Mouse (Mus musculus) heart, adult 18-20 months (tissue): ENCODE results near the gene Elavl3. TPM values are rescaled to one million over a fixed set of nuclear protein-coding genes. Genes with fewer than 3 reads are reported as not detected.

Experiments used
- DNase-seq, 2 experiments: peaks; one replicate each; pipeline ENCODE4 v3.0.0; 2021 to 2022; ENCODE audit warnings: mixed read lengths in 1 of 2
- total RNA-seq, 2 experiments: library from RNA; stranded (reverse); gene quantifications; 2 replicates each; pipeline ENCODE4 v1.2.3; 2021

Gene Elavl3
- total RNA-seq, 2 experiments from 2014 or later, result 0.26 TPM; not detected in 1

DNA sequence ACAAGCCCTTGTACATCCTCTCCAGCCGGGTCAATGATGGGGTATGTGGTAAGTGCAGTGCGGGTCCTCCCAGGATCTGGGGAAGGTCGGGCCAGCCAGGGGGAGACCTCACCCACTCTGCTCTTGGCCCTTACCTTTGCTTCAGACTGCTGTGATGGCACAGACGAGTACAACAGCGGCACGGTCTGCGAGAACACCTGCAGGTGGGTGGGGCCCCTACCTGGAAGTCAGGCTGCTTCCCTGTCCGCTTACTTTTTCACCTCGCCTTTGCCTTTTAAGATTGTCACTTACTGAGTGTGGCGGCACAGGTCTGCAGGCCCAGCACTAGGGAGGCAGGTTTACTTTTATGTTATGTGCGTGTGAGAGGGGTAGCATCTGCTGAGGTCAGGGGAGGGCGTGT, 47.3 kb downstream of the Elavl3 start:
- no peak for DNase-seq

DNA sequence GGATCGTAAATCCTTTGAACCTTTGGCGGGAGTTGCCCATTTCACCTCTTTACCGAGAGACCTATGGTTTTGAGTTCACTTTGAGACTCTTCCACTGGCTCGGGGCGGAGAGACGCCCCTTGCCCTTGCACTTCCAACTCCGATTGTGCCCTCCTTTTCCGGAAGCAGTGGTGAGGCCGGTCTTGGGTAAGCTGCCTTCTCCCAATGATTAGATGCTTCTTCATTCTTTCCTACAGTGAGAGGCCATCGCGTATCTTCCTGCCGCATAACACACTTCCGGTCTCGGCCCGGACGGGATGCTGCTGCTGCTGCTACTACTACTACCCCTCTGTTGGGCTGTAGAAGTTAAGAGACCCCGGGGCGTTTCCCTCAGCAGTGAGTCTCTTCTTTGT, 48.7 kb downstream of the Elavl3 start:
- no peak for DNase-seq

DNA sequence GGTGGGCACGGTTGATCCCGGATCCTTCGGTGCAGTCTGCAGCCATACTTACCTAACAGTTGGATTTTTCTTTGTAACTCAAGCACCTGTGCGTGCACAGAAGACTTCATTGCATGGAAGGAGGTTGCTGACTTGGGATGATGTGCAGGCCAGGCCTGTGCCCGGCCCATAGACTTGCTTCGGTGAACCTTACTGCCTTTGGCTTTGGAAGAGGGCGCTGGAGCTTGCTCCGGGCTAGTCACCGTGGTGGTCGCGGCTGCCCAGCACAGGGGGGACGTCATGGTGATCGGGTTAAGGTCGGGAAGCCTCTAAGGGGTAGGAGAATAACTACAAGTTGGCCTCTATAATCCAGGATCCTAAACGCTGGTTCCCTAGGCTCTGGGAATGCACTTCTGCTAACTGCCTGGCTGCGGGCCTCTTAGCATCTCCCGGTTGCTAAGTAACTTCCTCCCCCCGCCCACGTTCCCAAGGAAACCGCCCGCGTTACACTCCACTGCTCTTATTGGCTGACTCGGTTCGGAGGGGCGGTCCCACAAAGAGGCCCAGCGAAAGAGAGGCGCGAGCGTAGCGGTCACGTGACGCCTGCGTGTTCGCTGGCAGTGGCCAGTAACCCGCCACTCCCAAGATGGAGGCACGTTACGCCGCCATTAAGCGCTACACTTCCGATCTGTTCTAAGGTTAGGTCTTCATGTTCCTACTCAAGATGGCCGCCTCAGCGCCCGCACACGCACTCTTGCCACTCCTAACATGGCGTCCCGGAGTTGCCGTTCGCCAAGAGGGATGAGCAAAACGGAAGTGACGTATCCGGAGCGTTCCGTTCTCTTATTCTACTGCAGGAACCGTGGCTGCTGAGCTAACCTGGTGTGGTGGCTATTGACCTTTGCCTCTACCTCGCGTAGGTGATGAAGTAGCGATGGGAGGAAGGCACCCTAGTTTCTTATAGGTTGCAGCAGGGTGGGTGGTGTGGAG, 49.3 kb downstream of the Elavl3 start, which contains the start of the genes Ccdc151 and Prkcsh:
Gene Ccdc151, minus strand, starts transcription at position 441 of the 969 bp plus-strand sequence.
Gene Prkcsh, plus strand, starts transcription at position 613 of the 969 bp plus-strand sequence.
- peak; percentile 99 to 100 for DNase-seq

DNA sequence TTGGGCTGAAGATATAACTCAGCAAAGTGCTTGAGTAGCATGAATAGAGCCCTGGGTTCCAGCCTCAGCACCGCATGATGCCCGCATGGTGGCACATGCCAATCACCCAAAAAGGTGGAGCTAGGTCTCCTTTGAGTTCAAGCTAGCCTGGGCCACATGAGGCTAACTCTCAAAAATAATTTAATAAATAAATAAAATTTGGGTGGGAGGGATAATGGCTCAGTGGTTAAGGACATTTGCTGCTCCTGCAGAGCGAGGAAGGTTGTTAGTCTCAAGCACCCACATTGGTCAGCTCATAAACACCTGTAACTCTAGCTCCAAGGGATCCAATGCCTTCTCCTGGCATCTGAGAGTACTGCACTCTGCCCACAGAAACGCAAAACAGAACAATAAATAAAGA, 50.2 kb downstream of the Elavl3 start:
- no peak for DNase-seq

DNA sequence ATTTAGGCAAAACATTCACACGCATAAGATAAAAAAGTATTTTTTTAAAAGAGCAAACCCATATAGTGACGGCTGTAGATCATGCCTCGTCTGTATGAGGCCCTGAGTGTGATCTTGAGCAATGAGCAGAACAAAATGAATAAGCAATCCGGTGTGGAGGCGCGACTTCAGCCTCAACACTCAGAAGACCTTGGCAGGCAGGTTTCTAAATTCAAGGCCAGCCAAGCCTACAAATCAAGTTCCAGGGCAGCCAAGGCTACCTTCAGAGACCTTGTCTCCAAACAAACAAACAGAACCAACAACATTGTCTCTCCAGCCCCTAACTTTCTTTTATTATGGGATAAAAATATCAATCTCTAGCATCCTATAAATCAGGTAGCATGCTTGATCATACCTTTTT, 51.5 kb downstream of the Elavl3 start:
- DNase-seq, result no peak

DNA sequence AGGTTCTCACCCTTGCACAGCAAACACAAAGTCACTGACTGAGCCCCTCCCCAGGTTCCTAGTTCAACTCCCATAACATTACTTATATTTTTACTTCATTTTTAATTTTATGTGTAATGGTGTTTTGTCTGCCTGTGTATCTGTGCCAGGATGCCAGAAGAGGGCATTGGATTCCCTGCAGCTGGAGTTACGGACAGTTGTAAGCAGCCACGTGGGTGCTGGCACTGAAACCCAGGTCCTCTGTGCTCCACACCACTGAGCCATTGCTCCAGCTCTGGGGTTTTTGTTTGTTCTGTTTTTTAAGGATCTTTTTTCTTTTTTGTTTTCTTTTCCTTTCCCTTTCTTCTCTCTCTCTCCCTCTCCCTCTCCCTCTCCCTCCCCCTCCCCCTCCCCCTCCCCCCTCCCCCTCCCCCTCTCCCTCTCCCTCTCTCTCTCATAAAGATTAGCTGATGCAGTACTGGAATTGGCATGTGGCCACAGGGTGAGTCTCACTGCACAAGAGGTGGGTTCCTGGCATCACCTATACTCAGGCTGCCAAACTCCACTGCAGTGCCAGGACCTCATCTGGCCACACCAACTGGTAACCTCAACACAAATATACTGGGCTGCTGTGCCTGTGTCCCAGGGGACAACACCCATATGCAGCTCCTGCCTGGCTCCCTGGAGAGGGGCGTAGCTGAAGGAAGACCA, 55.5 kb downstream of the Elavl3 start:
- DNase-seq, result no peak

DNA sequence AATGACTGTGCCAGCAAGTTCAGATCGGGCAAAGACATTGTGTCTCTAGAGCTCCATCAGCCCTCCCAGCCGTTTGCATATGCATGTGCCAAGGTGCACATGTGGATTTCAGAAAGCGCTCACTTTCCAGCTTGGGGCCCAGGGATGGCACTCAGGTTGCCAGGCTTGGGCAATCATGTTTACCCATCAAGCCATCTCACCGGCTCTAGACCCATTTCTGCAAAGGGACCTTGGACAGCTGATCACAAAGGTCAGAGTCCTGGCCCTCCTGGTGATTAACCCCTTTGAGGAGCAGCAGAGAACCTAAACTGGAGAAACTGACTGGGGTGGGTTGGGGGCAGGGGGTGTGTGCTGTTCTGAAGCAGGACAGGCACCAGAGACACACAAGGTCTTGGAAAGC, 59.6 kb downstream of the Elavl3 start:
- no peak for DNase-seq

DNA sequence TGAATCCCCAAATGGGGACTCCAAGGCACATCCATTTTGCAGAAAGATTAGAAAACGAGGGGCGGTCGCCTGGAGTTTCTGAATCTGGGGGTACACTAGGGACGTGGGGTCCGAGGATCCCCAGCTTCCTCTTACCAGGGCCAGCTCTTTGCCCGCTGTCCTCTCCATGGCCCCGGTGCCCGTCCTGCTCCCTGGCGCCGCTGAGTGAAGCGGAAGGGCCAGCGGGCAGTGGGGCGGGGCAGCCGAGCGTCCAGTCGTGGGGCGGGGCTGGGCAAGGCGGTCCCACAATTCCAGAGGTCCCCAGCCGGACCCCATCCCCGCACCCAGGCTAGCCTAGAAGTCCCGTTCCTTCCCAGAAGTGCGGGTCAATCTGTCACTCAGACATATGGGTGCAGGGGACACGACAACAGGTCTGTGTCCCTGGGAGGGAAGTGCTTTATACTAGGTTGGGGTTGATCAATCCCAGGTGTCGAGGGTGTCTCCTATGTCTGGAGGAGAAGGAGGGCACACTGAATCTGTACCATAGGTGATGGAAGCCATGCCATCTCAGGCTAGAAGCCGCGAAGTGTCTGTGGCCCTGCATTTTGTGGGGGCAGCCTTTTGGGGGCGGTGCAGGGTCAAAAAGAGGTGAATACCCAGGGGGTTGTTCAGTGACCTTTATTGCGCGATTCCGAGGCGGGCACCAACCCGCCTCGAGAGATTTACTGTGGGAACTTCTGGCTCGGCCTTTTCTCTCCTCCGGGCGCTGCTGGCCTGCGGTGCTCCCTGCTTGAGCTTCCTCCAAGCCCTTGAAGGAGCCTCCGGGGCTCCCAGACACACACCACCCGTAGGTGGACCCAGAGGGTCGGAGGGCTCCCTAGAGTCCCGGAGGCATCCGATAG, 62.4 kb downstream of the Elavl3 start, which contains the start of gene Rgl3:
Gene Rgl3, minus strand, starts transcription at position 217 of the 881 bp plus-strand sequence.
- DNase-seq, result peak; percentile 76 to 80

DNA sequence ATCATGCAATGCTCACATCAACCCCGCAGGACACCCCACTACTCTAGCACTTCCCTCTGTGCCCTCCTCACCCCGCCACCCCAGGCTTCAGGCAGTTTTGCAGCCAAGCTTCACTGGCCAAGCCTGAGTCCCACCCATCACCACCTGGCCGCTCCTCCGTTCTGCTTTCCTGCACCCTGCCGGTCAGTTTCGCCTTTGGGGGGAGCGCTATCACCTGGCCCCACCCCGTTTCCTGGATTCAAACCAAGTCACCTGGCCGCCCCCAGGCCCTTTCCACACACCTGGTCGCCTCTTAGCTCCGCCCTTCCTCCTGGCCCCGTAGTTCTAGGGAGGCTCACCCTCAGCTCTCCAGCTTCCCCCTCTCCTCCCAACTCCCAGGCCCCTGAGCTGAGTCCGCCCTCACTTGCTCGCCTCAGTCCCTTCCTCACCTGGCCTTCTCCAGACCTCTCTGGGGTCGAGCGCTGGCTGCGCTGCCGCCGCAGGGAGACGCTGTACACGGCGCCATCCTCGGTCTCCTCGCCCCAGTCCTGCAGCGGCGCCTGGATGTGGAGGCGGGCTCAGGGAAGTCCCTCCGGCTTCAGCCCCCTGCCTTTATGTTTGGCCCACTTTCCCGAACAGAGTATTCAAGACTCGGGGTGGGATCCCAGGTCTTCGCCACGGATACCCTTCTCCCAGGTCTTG, 63.3 kb downstream of the Elavl3 start:
- DNase-seq, result peak in 1 of 2 experiments; percentile 12

DNA sequence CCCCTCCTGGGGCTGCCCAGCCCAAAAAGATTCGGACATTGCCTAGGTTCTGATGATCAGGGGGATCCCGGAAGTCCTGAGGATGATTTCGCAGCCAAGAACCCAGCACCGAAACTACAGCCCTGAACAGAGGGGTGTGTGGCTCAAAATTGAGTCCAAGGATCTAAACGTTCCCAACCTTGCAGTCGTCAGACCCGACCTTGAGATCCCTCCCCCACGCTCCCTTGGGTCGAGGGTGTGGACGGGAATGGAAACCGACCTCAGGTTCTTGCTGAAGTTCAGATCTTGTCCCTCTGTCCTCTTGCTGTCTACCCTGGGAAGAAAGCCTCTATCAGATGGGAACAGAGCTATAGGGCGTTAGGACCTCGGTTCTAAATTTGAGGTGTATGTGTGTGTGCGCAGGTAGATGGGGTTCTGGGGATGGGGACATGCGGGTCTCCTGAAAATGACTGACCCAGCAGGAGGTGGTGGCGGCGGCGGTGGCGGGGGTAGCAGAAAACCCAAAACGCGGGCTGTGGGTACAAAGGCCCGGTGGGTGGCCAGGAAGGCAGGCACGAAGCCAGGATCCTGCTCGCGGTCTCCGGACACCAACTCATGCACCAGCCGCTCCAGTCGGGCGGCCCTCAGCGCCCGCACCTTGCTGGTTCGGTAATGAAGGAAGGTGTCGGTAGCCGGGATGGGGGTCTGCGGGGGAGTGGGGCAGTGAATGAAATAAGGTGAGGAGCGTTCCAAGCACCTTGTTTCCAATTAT, 64.1 kb downstream of the Elavl3 start:
- DNase-seq, result no peak

DNA sequence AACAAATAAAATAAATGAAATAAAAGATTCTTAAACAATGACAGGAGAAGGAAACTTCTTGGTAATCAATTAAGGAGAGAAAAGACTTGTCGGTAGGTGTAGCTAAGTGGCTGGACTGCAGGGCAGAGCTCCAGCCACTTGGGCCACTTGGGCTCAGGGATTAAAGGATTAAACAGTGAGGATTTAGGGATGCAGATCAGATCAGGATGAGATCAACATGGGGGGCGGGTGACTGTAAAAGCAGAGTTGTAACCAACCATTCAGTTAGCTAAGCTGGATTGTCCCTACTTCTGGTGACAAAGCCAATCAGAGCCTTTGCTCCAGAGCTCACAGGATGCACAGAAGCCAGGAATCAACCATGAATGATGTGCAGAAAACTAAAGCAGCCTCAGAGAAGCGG, 67.9 kb downstream of the Elavl3 start:
- DNase-seq, result no peak

DNA sequence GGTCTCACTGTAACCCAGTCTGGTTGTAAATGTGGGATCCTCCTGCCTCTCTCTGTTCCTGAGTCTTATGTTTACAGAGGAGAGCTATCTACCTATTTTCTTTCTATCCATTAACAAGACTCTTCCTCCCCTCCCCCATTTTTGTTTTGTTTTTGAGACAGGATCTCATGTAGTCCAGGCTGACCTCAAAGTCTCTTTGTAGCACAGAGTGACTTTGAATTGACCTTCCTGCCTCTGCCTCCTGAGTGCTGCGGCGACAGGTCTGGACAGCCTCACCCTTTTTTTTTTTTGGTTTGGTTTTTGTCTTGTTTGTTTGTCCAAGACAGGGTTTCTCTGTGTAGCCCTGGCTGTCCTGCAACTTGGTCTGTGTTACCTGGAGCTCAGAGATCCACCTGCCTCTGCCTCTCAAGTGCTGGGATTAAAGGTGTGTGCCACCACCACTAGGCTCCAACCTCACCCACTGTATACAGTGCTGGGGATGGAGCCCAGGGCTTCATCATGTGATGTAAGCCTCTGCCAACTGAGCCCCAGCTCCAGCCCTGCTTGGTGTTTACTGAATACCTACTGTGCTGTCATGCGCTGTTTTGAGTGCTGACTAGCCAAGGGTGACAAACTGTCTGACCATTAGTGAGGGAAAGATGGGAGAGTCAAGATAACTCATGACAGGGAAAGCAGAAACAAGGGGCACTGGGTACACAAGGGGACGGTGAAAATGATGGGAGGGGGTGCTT, 73.3 kb downstream of the Elavl3 start:
- DNase-seq, result no peak

DNA sequence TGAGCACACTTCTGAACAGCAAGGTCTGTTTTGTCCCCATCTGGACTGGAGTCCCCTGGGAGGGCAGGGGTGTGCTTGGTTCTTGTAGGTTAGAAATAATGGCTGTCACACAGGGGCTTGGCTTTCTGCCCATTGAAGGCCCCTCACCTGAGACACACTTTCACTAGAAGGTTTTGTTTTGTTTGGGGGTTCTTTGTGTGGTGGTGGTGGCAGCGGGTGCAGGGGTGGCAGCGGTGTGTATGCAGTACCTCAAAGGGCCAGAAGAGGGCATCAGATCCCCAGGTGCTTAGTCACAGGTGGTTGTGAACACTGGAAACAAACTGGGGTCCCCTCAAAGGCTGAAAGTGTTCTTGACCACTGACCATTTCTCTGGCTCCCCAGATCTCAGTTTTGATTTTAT, 73.9 kb downstream of the Elavl3 start:
- peak in 1 of 2 experiments; percentile 66 for DNase-seq

DNA sequence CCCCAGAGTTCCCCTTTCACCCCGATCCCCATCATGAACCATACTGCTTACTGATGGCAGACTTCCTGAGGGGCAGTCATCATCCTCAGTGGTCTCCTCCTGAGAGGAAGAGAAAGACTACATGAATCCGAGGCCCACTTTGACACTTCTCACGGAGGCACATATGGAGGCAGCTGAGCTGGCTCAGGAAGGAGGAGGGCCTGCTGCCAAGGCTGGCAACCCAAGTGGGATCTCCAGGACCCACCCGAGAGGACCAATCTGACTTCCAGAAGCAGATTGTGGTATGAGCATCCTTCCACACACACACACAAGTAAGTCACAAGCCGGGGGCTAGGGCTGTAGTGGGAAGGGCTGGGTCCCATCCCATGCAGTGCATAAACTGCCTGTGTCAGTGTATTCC, 74.5 kb downstream of the Elavl3 start:
- DNase-seq, result no peak

DNA sequence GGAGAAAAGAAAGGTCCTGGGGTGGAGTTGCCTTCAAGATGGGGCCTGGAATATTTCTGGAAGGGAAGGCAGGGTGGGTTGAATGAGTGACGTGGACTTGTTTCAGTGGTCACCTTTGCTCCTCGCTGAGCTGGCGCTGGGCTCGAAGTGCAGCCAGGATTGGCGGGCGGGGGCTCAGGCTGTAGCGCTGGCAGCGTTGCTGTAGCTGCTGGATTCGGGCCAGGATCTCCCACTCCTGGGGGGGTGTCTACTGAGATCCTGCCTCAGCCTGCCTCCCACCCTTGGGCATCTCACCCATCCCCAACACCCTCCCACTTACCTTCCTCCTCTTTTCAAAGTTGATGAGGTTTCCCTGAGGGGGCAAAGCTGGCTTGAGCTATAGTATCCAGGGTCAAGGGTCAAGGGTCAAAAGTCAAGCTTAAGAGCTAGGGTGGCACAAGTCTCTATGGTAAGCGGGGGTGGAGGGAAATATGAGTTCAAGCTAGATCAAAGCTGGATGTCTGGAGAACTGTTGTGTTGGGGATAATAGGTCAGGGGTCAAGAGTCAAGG, 75.1 kb downstream of the Elavl3 start:
- no peak for DNase-seq

DNA sequence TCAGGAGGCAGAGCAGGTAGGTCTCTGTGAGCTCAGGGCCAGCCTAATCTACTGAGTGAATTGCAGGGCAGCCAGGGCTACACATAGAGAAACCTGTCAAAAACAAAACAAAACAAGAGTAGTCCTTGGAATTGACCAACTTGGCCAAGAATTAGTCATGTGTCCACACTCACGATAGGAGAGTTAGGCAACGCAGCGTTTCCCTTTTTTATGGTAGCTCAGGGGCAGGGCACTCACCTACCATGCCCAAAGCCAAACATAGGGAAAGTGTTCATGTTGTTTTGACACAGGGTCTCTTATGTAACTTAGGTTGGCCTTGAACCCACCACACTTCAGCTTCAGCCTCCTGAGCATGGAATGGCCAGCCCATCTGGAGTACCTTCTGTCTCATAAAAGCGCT, 82.5 kb downstream of the Elavl3 start:
- no peak for DNase-seq

DNA sequence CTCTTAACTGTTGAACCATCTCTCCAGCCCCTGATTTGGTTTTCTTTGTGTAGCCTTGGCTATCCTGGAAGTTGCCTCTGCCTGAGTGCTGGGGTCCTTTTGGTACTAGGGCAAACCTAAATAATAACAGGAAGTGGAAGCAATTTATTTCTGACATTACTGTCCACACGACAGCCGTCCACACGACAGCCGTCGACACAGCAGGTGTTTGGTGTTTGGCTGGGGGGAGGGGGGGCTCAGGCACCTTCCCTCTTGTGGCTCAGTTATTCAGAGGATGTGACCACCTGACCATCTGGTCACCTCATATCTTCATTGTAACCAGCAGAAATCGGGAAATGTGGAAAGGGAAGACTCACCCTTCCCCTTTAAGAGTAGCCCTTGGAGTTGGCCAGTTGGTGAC, 82.9 kb downstream of the Elavl3 start:
- no peak for DNase-seq
